Mouse (Mus musculus) hematopoietic stem cell, adult 5-6 weeks (primary cell): Measurements from ENCODE around the gene Plcl1. TPM values are rescaled to one million over a fixed set of nuclear protein-coding genes. Genes with fewer than 3 reads are reported as not detected.
A peak's percentile ranks its signal among the peaks of the same experiment; 100 is the strongest.

Source experiments
- ATAC-seq, 2 experiments: fragments of 125-278 bp in 1 of 2; replicated peaks in 1 of 2; 2 replicates each; pipeline ENCODE4 v1.8.0; 2016 to 2017; ENCODE audit warnings: inconsistent platforms in 2 of 2, mild to moderate bottlenecking in 2 of 2, moderate number of reproducible peaks in 2 of 2, low read depth in 1 of 2, moderate TSS enrichment in 1 of 2; ENCODE audit not compliant: low FRiP score in 2 of 2, poor library complexity in 2 of 2, severe bottlenecking in 2 of 2, insufficient read depth in 1 of 2, low TSS enrichment in 1 of 2
- total RNA-seq: library from RNA; stranded (forward); fragments of 172-1452, 232-1000 nt; gene quantifications from 2 replicates; pipeline ENCODE4 v1.2.3, GENCODE M21; 2017

The Plcl1 gene
- 2.6 and 3.3 TPM in 2 replicates for total RNA-seq

GRCm38 (mm10) chr1:55405272-55406022, at the start of gene Plcl1:
Gene Plcl1 (plus strand): TSS chr1:55405921.
- ATAC-seq: peak; percentile 99

GRCm38 (mm10) chr1:55362634-55363033, 43.1 kb upstream of the Plcl1 start:
- ATAC-seq: no peak

GRCm38 (mm10) chr1:55363044-55363565, 42.6 kb upstream of the Plcl1 start, which contains the start of gene Boll:
Gene Boll (minus strand): TSS chr1:55363469.
- ATAC-seq: peak; percentile 34 to 89; a peak in 3 of 4 replicates

DNA sequence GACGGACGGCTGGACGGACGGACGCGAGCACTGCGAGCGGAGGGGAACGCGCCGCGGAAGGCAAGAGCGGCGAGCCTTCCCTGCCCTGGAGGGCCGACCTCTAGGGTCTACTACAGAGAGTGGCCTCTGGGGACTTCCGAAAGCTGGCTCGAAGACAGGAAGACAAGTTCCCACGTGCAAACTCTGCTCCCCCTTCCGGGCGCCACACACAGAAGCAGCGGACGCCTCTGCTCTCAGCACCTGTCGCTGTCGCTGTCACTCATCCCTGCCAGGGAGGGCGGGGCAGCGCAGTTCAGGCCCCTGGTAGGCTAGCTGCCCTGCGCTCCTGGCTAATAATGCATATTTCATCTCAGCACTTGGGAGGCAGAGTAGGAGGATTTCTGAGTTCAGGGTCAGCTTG, 42.1 kb upstream of the Plcl1 start:
- ATAC-seq: peak; percentile 98 to 99

- no peak for ATAC-seq
Observed at GRCm38 (mm10) chr1:55372626-55373025, 33.1 kb upstream of the Plcl1 start.

- ATAC-seq: no peak
Observed at GRCm38 (mm10) chr1:55380527-55380926, 25.2 kb upstream of the Plcl1 start.

GRCm38 (mm10) chr1:55383114-55383773, 22.5 kb upstream of the Plcl1 start:
- ATAC-seq: peak; percentile 92 to 94

GRCm38 (mm10) chr1:55399891-55400290, 5.8 kb upstream of the Plcl1 start:
- no peak for ATAC-seq

GRCm38 (mm10) chr1:55404439-55404838, 1.3 kb upstream of the Plcl1 start:
- ATAC-seq: no peak

DNA sequence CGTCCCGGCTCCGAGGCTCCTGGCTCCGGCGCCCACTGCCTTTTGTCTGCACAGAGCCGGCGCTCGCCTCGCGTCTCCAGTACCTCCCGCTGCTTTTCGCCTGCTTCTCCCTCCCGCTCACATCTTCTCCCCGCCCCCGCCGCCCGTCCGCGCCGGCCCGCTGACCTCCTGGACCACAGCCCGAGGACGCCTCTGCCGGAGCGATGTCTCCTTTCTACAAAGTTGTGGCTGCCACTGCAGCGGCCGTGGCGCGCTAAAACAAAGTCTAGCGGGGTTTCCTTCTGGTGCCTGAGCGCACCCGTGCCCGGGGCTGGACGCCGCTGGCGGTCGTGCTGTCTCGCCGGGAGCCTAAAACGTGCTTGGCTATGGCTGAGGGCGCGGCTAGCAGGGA, 297 bp downstream of the Plcl1 start:
- ATAC-seq: peak in 1 of 2 experiments; percentile 20; a peak in 1 of 4 replicates

DNA sequence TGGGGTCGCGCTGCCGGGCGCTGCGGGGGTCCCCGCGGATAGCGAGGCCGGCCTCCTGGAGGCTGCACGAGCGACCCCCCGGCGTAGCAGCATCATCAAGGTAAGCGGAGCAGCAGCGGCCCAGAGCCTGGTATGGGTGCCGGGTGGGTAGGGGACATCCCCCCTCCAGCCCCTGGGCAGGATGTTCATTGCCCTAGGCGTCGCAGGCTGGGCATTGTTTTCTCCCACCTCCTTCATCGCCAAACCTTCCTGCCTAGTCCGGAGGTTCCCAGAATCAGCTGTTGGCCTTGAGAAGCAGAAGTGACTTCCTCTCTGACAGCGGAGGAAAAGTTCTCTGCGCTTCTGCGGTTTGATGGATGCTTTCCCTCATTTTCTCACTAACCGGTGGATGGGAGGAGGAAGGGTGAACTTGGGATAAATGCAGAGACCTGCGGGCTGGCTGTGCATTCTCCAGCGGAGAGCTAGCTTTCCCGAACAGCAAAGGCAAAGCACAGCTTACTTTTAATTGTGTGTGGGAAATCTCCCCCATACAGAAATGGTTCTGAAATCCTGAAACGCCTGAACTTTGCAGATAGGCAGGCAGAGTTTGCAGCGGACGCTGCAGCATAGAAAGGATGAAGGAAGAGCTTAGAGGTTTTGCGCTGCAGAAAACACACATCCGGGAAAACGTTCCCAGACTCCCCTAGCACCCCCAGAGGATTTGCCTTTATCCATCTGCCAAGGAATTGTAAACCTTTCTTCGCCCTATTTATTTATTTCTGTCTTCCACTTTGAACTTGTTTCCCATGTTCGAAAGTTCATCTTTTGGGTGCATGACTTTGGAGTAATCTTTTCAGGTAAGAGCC, 1.0 kb downstream of the Plcl1 start:
- no peak for ATAC-seq

GRCm38 (mm10) chr1:55410670-55411069, 4.9 kb downstream of the Plcl1 start:
- ATAC-seq: no peak

DNA sequence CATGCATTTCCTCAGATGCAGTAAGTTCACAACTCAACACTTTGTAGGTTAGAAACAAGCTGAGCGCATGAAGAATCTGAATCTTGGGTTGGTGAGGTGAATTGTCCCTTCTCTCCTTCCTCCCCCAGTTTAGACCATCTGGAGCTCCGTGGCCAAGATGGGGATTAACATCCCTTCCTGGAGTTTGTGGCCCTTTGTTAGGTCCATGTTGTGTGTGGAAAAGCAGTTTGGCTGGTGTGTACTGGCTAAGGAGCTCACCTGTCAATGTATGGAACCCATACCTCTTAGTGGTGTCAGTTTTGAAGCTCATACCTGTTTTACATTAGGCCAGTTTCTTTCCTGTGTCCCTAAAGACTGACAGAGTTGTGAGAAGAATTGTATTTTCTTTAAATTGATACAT, 5.4 kb downstream of the Plcl1 start:
- no peak for ATAC-seq

DNA sequence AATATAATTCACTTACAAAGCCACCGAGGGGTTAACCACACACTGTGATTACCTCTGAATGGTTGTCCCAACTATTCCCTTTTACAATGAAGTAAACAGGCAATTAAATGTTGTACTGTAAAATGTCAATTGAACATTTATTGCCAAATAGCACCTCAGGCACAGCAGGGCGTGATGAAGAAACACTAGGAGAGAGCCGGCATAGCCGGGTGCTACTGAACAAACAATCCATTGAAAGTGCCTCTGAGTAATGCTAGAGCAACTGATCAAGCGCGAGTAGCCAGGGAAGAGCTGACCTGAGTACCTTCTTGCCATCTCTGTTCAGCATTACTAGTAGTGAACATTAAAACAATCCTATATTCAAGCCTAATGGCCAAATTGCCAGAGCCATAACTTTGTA, 6.8 kb downstream of the Plcl1 start:
- ATAC-seq: no peak

DNA sequence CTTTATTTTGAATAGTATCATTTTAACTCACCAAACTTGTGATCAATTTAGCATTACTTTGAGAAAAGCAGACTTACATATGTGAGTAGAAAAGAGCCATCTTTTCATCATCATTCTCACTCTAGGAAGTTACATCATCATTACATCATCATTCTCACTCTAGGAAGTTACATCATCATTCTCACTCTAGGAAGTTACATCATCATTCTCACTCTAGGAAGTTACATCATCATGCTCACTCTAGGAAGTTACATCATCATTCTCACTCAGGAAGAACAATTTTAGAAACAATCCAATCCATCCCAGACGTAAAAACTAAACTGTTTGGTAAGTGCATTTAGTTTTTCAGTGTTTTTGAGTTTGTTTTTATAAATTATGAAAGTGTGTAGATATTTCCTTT, 7.8 kb downstream of the Plcl1 start:
- no peak for ATAC-seq

DNA sequence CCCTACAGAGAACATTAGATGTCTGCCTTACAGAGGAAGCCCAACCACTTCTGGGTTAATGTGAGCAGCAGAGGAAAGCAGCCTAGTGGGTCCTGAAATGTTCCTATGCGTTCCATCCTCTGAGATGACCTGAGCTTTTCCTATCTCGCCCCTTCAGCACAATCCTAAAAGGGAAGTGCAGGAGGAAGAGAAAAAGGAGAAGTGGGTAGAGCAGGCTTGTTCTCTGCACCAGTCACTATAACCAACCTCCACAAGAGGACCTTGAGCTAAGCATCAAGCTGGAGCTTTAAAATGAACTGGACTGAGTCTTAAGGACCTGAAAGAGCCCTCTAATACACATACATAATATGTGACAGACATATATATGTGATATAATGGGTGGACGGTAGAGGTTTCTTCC, 13.2 kb downstream of the Plcl1 start:
- ATAC-seq: peak; percentile 97 to 99

DNA sequence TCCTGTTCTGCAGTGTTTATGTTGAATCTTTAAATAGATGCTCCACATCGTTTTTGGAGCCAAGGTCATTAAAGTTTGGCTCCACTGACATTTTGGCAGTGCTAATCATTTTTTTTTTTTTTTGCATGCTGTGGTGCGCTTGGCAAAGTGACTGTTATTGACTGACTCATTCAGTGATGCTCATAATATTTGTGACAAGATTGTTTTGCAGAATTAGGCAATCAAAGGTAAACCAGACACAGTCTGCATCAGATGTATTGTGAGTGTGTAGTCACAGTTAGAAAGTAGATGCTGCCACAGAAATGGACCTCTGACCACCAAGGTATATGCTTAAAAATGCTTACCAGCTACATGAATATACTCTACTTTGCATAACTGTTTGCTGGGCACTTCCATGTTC, 21.9 kb downstream of the Plcl1 start:
- ATAC-seq: no peak

DNA sequence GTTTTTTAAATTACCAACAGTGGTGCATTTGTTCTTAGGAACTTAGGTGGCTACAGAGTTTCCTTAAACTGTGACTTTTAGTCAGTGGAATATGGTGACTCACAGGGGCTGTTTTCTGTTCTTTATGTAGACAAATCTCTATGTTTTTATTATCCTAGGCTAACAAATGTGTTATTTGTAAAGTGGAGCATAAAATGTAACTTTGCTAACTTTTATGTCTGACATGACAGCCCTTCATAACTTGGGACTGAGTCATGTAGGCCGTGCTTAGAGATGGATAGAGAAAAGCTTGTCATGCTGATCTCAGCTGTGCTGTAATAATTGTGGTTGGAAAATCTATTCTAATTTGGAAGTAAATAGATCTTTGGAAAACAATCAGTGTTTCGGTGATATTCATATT, 23.3 kb downstream of the Plcl1 start:
- ATAC-seq: no peak
